Mouse (Mus musculus) neural tube, embryonic 15.5 days (tissue): ENCODE results near the gene Dhx32. TPM values are rescaled to one million over a fixed set of nuclear protein-coding genes. Genes with fewer than 3 reads are reported as not detected.

Source experiments
- ATAC-seq: fragments of 200-750 bp; cut with Nextera tagmentation; 2 replicates; pipeline ENCODE4 v1.8.0; 2017; ENCODE audit warnings: mild to moderate bottlenecking, moderate TSS enrichment, moderate library complexity; ENCODE audit not compliant: low FRiP score
- H3K27ac ChIP-seq: fragments of 300-500 bp; sonication (generic); replicated peaks from 2 replicates; pipeline ENCODE4 v1.5.1; 2015; ENCODE audit warnings: mild to moderate bottlenecking, inconsistent platforms
- H3K27me3 ChIP-seq: fragments of 300-500 bp; sonication (generic); replicated peaks from 2 replicates; pipeline ENCODE4 v1.6.1; 2015; ENCODE audit warnings: inconsistent platforms
- H3K36me3 ChIP-seq: fragments of 300-500 bp; sonication (generic); 2 replicates; pipeline ENCODE4 v1.6.1; 2015; ENCODE audit warnings: inconsistent platforms
- H3K4me1 ChIP-seq: fragments of 300-500 bp; sonication (generic); 2 replicates; pipeline ENCODE4 v1.6.1; 2015; ENCODE audit warnings: inconsistent platforms
- H3K4me2 ChIP-seq: fragments of 300-500 bp; sonication (generic); 2 replicates; pipeline ENCODE4 v1.6.1; 2015; ENCODE audit warnings: inconsistent platforms, mild to moderate bottlenecking, moderate library complexity
- H3K4me3 ChIP-seq: fragments of 300-500 bp; sonication (generic); replicated peaks from 2 replicates; pipeline ENCODE4 v1.5.1; 2015; ENCODE audit warnings: mild to moderate bottlenecking, inconsistent platforms
- H3K9ac ChIP-seq: fragments of 300-500 bp; sonication (generic); replicated peaks from 2 replicates; pipeline ENCODE4 v1.6.1; 2015; ENCODE audit warnings: mild to moderate bottlenecking, inconsistent platforms
- H3K9me3 ChIP-seq: fragments of 300-500 bp; sonication (generic); replicated peaks from 2 replicates; pipeline ENCODE4 v1.6.1; 2016; ENCODE audit warnings: inconsistent platforms
- WGBS: fragments of 180-500 bp; shearing (Covaris S2); methylation state at CpG from one replicate; pipeline ENCODE4 v1.1.7; 2015; ENCODE audit warnings: mixed read lengths; 5-methylcytosine and 5-hydroxymethylcytosine counted together
- polyA plus RNA-seq: library from polyadenylated mRNA; unstranded; fragments of >200 nt; fragmentation: Nextera tagmentation; extraction: Ambion mirVana; gene quantifications from 2 replicates; pipeline ENCODE4 v1.2.1, GENCODE M21; 2015

Dhx32 gene
- polyA plus RNA-seq, 1 experiment from 2014 or later = 37.4 TPM

DNA sequence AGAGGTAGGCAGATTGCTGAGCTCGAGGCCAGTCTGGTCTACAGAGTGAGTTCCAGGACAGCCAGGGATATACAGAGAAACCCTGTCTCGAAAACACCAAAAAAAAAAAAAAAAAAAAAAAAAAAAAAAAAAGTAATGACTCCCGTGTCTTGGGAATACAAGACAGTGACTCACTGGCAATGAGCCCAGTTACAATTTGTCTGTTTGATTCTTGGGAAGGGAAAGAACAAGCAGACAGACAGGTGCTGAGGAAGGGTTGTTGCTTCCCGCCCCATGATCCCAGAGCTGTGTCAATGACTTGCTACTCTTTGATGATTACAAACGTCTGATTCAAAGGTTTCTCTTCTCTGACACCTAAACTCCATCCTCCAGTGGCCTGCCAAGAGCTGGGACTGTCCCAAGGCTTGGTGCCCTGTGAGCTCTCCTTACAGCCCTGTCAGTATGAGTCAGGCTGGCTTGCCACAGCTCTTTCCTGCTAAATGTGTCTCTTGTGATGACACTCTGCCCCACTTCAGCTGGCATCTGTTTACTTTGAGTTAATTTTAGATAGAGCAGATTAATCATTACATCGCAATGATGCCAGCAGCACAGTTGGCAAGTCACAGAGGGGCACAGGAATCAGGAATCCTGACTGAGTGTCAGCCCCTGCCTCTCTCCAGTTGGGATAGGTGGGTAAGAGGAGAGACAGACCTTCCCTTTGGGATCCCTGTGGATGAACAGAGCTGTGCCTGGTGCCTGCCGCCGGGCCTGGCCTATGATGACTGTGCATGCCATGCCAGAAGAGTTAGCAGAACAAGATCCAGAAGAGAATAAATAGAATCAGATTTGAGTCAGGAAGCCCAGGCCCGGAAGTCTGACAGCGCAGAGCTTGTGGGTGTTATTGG lies 11.0 kb upstream of the Dhx32 start:
- Histone ChIP-seq H3K9me3 (no peaks in the 10 kb centered on the region), H3K27ac (no peak overlapping the region), H3K36me3 (no peaks in the 10 kb centered on the region), H3K4me2 (no peak overlapping the region), H3K9ac (no peak overlapping the region), H3K4me1 (peaks cover 11% of the 10 kb centered on the region; the same call in 1 of the 2 replicates), H3K4me3 (no peak overlapping the region), H3K27me3 (no peaks in the 10 kb centered on the region; the same call in 1 of the 2 replicates)
- no peak for ATAC-seq
- WGBS = 60% methylated on average over 10 of the region's 10 CpGs

DNA sequence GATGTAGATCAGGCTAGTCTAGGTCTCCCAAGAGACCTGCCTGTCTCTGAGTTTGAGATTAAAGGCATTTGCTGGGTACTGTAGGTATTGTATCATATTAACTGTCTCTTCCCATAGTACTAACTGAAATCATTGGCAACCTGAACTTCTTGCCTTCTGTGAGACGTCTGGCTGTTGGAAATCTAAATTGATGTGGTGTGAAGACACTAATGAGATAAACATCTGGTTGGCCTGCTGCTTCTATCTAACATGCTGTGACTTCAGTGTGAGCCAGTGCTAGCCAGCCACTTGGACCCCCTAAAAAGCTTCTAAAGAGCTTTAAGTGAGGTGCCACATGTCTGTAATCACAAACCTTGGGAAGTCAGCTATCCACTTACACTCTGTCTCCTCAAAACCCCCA lies 10.2 kb upstream of the Dhx32 start:
- no peaks in the 10 kb centered on the region for H3K9me3 ChIP-seq
- 26% methylated on average over 1 of the region's 1 CpGs for WGBS
- H3K36me3 ChIP-seq = no peaks in the 10 kb centered on the region
- H3K4me1 ChIP-seq = peaks cover 11% of the 10 kb centered on the region; the same call in 1 of the 2 replicates
- no peak for ATAC-seq
- H3K27me3 ChIP-seq = no peaks in the 10 kb centered on the region; the same call in 1 of the 2 replicates
- no peak overlapping the region for H3K9ac ChIP-seq
- H3K4me2 ChIP-seq = no peak overlapping the region
- H3K27ac ChIP-seq = no peak overlapping the region
- H3K4me3 ChIP-seq = no peak overlapping the region

DNA sequence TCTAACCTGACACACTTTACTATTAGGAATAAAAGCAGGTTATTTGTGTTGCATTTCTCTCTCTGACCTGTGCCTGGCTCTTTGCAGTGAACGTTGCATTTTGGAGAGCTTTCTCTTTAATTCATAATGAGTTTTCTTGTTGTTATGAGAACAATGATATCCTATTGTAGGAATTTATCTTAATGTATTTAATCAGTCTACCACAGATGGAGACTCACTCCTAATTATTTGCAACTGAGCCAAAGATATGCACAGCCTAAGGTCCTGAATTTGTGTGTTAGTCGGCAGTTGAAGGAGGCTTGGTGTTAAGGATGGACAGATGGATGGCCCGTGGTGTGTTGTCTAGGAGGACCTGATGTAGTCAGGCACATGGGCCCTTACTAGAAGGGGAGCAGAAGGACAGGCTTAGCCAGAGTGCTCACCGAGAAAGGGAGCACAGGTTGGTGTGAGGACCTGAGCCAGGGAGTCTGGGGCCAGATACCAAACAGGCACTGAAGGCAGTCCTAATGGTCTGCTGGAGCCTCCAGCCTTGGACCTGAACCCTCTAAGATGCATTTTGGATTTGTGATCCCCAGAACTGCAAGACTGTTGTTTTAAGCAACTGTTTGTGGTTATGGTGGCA lies 8.2 kb upstream of the Dhx32 start:
- 89% methylated on average over 4 of the region's 4 CpGs for WGBS
- no peaks in the 10 kb centered on the region for H3K27me3 ChIP-seq
- H3K4me2 ChIP-seq = no peak overlapping the region

DNA sequence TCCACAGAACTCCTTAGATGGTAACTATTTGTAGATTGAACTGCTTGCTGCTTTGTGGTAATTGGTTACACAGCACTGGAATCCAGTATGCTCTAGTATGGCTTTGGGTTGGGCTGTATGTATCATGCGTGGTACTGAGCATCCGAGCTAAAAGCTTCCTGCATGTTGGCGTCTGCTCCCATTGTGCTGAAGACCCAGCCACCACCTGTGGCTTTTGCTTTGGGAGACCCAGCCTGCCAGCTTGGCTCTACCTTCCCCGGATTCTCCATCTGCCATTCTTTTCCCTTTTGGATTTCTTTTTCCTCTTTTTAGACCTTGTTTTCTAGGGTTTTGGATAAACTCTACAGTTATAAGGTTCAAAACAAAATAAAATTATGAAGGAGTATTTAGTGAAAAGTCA lies 7.6 kb upstream of the Dhx32 start:
- Histone ChIP-seq H3K27ac (no peak overlapping the region), H3K9ac (no peak overlapping the region), H3K9me3 (no peaks in the 10 kb centered on the region), H3K4me2 (no peak overlapping the region), H3K4me3 (no peak overlapping the region), H3K36me3 (no peaks in the 10 kb centered on the region), H3K27me3 (no peaks in the 10 kb centered on the region), H3K4me1 (peaks cover 11% of the 10 kb centered on the region; the same call in 1 of the 2 replicates)
- WGBS = 89% methylated on average over 4 of the region's 4 CpGs
- no peak for ATAC-seq

More for the DNA sequence above, 8.2 kb upstream of the Dhx32 start:
- Histone ChIP-seq H3K4me3 (no peak overlapping the region), H3K27ac (no peak overlapping the region), H3K4me1 (peaks cover 11% of the 10 kb centered on the region; the same call in 1 of the 2 replicates), H3K9ac (no peak overlapping the region), H3K9me3 (no peaks in the 10 kb centered on the region), H3K36me3 (no peaks in the 10 kb centered on the region)
- ATAC-seq = no peak

DNA sequence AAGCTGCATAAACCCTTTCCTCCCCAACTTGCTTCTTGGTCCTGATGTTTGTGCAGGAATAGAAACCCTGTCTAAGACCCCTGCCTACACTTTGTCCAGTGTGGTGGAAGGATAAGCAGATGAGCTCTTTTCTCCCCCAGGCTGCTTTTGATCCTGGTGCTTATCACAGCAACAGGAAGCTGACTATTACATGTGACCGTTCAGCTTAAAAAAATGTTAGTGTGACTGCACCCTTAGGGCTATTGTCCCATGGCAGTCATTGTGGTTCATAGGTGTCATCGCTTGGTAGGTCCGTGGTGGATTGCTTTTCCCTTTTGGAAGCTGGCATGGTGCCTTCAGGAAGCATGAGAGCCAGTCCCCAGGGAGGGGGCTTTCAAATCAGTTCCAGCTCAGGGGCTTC lies 5.6 kb upstream of the Dhx32 start:
- no peaks in the 10 kb centered on the region for H3K27me3 ChIP-seq
- no peaks in the 10 kb centered on the region for H3K9me3 ChIP-seq
- H3K4me3 ChIP-seq = no peak overlapping the region
- no peak for ATAC-seq
- no peak overlapping the region for H3K9ac ChIP-seq
- no peaks in the 10 kb centered on the region for H3K4me1 ChIP-seq
- H3K27ac ChIP-seq = no peak overlapping the region
- H3K4me2 ChIP-seq = no peak overlapping the region
- H3K36me3 ChIP-seq = no peaks in the 10 kb centered on the region
- 75% methylated on average over 3 of the region's 3 CpGs for WGBS

DNA sequence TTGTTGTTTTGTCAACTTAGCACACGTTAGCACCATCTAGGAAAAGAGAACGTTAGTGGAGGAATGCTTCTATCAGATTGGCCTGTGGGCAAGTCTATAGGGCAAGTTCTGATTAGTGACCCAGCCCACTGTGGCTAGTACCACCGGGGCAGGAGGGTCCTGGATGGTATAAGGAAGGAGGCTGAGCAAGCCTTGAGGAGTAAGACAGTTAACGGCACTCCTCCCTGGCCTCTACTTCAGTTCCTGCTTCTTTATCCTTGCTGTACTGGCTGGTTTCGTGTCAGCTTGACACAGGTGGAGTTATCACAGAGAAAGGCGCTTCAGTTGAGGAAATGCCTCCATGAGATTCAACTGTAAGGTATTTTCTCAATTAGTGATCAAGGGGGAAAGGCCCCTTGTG lies 5.0 kb upstream of the Dhx32 start:
- no peak overlapping the region for H3K9ac ChIP-seq
- 0 out of 2 replicates have a peak, but pooled peaks cover 4% of the 10 kb centered on the region for H3K4me1 ChIP-seq
- ATAC-seq = no peak
- H3K27ac ChIP-seq = no peak overlapping the region
- no peaks in the 10 kb centered on the region for H3K36me3 ChIP-seq
- H3K9me3 ChIP-seq = no peaks in the 10 kb centered on the region
- WGBS = 81% methylated on average over 6 of the region's 6 CpGs
- no peaks in the 10 kb centered on the region for H3K27me3 ChIP-seq
- H3K4me3 ChIP-seq = no peak overlapping the region
- no peak overlapping the region for H3K4me2 ChIP-seq

DNA sequence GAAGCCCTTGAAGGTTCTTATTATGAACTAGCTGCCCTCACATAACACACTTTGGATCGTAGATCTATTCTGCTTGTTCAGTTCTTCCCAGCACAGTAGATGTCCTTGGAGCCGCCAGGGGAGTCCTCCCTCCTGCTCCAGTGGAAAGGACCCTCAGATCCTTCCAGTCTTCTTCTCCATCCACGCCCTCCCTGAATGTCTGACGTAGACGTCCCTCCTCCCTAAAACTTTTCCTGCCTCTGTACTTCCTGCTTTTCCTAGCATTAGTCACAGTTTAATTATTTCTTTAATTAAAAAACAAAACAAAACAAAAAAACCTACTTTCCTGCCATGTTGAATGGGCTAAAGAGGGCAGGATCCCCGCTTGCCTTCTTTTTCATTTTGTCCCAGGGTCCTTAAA lies 535 bp downstream of the Dhx32 start:
- H3K9ac ChIP-seq = no peak overlapping the region
- no peak overlapping the region for H3K4me3 ChIP-seq
- peaks cover 10% of the 10 kb centered on the region; the same call in 1 of the 2 replicates for H3K4me1 ChIP-seq
- H3K9me3 ChIP-seq = no peaks in the 10 kb centered on the region
- ATAC-seq = no peak
- no peak overlapping the region for H3K27ac ChIP-seq
- WGBS = 74% methylated on average over 6 of the region's 6 CpGs
- no peak overlapping the region for H3K4me2 ChIP-seq
- no peaks in the 10 kb centered on the region for H3K36me3 ChIP-seq
- H3K27me3 ChIP-seq = no peaks in the 10 kb centered on the region

DNA sequence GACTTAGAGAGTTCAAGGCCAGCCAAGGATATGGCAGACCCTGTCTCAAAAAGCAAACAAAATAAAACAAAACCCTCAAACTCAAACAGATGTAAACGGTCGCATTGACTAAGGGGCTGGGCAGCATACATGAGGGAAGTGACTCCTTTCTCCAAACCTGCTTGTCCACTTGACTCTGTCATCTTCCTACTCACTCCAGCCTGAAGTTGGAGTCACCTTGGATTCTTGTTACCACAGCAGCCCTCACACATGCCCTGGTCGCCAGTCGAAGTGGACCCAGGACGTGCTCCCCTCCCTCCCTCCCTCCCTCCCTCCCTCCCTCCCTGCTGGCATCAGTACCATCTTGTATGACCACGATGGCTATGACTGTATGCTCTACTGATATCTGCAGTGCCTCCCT lies 943 bp downstream of the Dhx32 start:
- H3K36me3 ChIP-seq = no peaks in the 10 kb centered on the region
- no peak overlapping the region for H3K4me2 ChIP-seq
- ATAC-seq = no peak
- no peak overlapping the region for H3K9ac ChIP-seq
- no peaks in the 10 kb centered on the region for H3K27me3 ChIP-seq
- H3K9me3 ChIP-seq = no peaks in the 10 kb centered on the region
- H3K4me3 ChIP-seq = no peak overlapping the region
- H3K4me1 ChIP-seq = peaks cover 10% of the 10 kb centered on the region; the same call in 1 of the 2 replicates
- 62% methylated on average over 6 of the region's 6 CpGs for WGBS
- H3K27ac ChIP-seq = no peak overlapping the region

DNA sequence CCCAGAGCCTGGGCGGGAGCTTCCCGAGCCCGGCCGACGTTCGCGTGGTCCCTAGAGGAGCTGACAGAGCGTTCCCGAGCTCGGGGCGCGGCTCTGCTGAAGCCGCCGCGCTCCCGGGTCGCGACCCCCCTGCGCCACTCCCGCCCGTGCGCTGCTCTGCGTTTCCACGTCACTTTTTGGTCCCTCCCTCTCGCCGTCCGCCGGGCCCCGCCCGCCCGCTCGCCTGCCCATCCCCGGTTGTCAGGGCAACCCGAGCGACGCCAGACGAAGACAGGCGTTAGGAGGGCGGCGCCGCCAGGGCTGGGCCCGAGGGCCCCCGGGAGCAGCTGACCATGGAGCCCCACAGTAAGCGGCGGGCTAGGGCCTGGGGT lies 5.9 kb downstream of the Dhx32 start, which contains the start of gene Fank1:
Gene Fank1 (plus strand): TSS at position 236 of the 371 bp plus-strand sequence.
- Histone ChIP-seq H3K27me3 (no peaks in the 10 kb centered on the region), H3K27ac (no peak within 1 kb of the TSS), H3K36me3 (no peaks in the 10 kb centered on the region), H3K9me3 (no peaks in the 10 kb centered on the region), H3K4me3 (peak within 1 kb of the TSS; percentile 85), H3K4me2 (peak within 1 kb of the TSS; percentile 76), H3K9ac (peak within 1 kb of the TSS; percentile 72), H3K4me1 (peaks cover 31% of the 10 kb centered on the region)
- WGBS = under 1% methylated on average over 44 of the region's 45 CpGs
- ATAC-seq = peak; percentile 93

DNA sequence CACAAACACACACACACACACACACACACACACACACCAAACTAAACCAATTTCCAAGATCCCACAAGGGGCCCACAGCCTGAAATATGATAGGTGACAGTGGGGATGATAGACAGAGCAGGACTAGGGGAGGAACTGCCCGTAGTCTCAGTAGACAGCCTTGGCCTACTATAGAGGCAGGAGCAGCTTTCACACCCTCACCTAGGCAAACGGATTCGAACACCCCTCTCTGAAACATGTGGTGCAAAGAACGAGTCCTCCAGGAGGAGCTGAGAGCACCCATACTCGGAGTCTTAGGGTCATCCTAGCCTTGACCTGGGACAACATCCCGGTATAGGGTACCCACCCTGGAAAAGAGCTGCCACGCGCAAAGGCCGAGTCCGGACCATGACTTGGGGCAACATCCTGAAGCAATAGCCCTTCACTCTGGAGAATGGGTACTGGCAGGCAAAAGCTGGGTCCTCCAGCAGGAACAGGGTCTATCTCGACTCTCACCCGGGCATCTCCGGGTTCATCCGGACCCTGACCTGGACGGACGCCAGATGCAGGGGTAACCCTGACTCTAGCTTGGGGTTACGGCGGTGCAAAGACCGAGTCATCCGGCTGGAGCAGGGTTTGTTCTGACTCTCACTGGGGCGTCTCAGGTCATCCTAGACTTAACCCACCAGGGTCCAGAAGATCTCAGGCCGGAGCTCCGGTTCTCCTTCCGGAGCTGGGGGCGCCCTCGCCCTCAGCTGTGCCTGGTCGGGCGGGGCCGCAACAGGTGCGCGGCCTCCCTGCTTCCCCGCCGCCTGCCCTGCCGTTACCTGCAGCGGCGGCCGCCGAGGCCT lies 6.5 kb downstream of the Dhx32 start:
- peaks cover 31% of the 10 kb centered on the region for H3K4me1 ChIP-seq
- peak overlapping the region; percentile 76 for H3K4me2 ChIP-seq
- no peaks in the 10 kb centered on the region for H3K36me3 ChIP-seq
- peak; percentile 58 for ATAC-seq
- H3K4me3 ChIP-seq = peak overlapping the region; percentile 85
- H3K27me3 ChIP-seq = no peaks in the 10 kb centered on the region
- H3K9ac ChIP-seq = peak overlapping the region; percentile 72
- 4% methylated on average over 37 of the region's 38 CpGs for WGBS
- H3K9me3 ChIP-seq = no peaks in the 10 kb centered on the region
- no peak overlapping the region for H3K27ac ChIP-seq

DNA sequence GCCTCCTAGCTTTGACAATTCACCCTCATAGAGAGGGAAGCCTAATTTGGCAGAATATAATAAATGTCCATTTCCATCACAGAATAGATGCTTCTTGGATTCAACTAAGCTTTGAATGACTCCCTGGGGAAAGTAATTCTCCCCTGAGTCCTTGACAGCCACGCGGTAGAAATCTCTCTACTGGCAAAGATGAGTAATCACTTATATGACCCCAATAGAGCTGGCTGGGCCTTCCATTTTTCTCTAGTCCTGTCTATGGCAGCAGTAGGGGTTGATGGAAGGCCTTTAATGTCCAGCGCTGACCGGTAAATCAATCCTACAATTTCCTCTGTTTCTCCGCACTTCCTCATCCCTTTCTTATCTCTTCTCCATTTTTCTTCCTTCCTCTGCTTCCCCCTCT lies 7.3 kb downstream of the Dhx32 start:
- Histone ChIP-seq H3K4me2 (peak overlapping the region; percentile 76), H3K27ac (no peak overlapping the region), H3K9ac (no peak overlapping the region), H3K9me3 (no peaks in the 10 kb centered on the region), H3K4me1 (peaks cover 26% of the 10 kb centered on the region), H3K36me3 (no peaks in the 10 kb centered on the region), H3K27me3 (no peaks in the 10 kb centered on the region), H3K4me3 (peak overlapping the region; percentile 85)
- WGBS = 37% methylated on average over 5 of the region's 5 CpGs
- ATAC-seq = no peak
